Mouse (Mus musculus): Measurements from ENCODE around the gene Mrpl39.

Mrpl39 gene

GRCm38 (mm10) chr16:84767956-84768355 lies 32.4 kb upstream of the Mrpl39 start:
- in situ Hi-C loops (cut with MboI; ENCODE audit: low pct_unique_long_range_greater_than_20kb in 1 of 2, low sequenced_read_pairs in 2 of 2, unreplicated experiment in 1 of 2): no loop called here

GRCm38 (mm10) chr16:84745721-84746306 lies 10.3 kb upstream of the Mrpl39 start:
- in situ Hi-C loops (cut with MboI; ENCODE audit: low pct_unique_long_range_greater_than_20kb in 1 of 2, low sequenced_read_pairs in 2 of 2, unreplicated experiment in 1 of 2): loop anchor here in 1 of 2 experiments (25.0 kb wide), 1 partner anchor 91 kb away; the partner anchor contains the start of genes Atp5j and Gabpa

- in situ Hi-C loops (cut with MboI; ENCODE audit: low pct_unique_long_range_greater_than_20kb in 1 of 2, low sequenced_read_pairs in 2 of 2, unreplicated experiment in 1 of 2): loop anchor here in 1 of 2 experiments (25.0 kb wide), 1 partner anchor 92 kb away; the partner anchor contains the start of genes Atp5j and Gabpa
These were observed 9.4 kb upstream of the Mrpl39 start for GRCm38 (mm10) chr16:84744703-84745490.

GRCm38 (mm10) chr16:84737358-84737757 lies 1.8 kb upstream of the Mrpl39 start:
- in situ Hi-C loops (cut with MboI; ENCODE audit: low pct_unique_long_range_greater_than_20kb in 1 of 2, low sequenced_read_pairs in 2 of 2, unreplicated experiment in 1 of 2): loop anchor here (10.0 to 25.0 kb wide), 2 partner anchors 97 to 100 kb away; partner anchors contain the start of genes Atp5j (in 2 of the 2) and Gabpa (in 2 of the 2)

- in situ Hi-C loops (cut with MboI; ENCODE audit: low pct_unique_long_range_greater_than_20kb in 1 of 2, low sequenced_read_pairs in 2 of 2, unreplicated experiment in 1 of 2): loop anchor here (10.0 to 25.0 kb wide), 2 partner anchors 100 to 103 kb away; partner anchors contain the start of genes Atp5j (in 2 of the 2) and Gabpa (in 2 of the 2)
These were observed 756 bp downstream of the Mrpl39 start for GRCm38 (mm10) chr16:84734806-84735165.

- in situ Hi-C loops (cut with MboI; ENCODE audit: low pct_unique_long_range_greater_than_20kb in 1 of 2, low sequenced_read_pairs in 2 of 2, unreplicated experiment in 1 of 2): no loop called here
These were observed 14.9 kb downstream of the Mrpl39 start for GRCm38 (mm10) chr16:84720670-84721069.

- in situ Hi-C loops (cut with MboI; ENCODE audit: low pct_unique_long_range_greater_than_20kb in 1 of 2, low sequenced_read_pairs in 2 of 2, unreplicated experiment in 1 of 2): no loop called here
These were observed 17.3 kb downstream of the Mrpl39 start for GRCm38 (mm10) chr16:84718250-84718649.

GRCm38 (mm10) chr16:84717618-84718248 lies 17.8 kb downstream of the Mrpl39 start:
- in situ Hi-C loops (cut with MboI; ENCODE audit: low pct_unique_long_range_greater_than_20kb in 1 of 2, low sequenced_read_pairs in 2 of 2, unreplicated experiment in 1 of 2): no loop called here

- in situ Hi-C loops (cut with MboI; ENCODE audit: low pct_unique_long_range_greater_than_20kb in 1 of 2, low sequenced_read_pairs in 2 of 2, unreplicated experiment in 1 of 2): no loop called here
These were observed 18.6 kb downstream of the Mrpl39 start for GRCm38 (mm10) chr16:84716724-84717617.

- in situ Hi-C loops (cut with MboI; ENCODE audit: low pct_unique_long_range_greater_than_20kb in 1 of 2, low sequenced_read_pairs in 2 of 2, unreplicated experiment in 1 of 2): no loop called here
These were observed 19.3 kb downstream of the Mrpl39 start for GRCm38 (mm10) chr16:84716197-84716596.

- in situ Hi-C loops (cut with MboI; ENCODE audit: low pct_unique_long_range_greater_than_20kb in 1 of 2, low sequenced_read_pairs in 2 of 2, unreplicated experiment in 1 of 2): no loop called here
These were observed 20.6 kb downstream of the Mrpl39 start for GRCm38 (mm10) chr16:84714978-84715377.

GRCm38 (mm10) chr16:84713926-84714325 lies 21.6 kb downstream of the Mrpl39 start:
- in situ Hi-C loops (cut with MboI; ENCODE audit: low pct_unique_long_range_greater_than_20kb in 1 of 2, low sequenced_read_pairs in 2 of 2, unreplicated experiment in 1 of 2): no loop called here

GRCm38 (mm10) chr16:84713156-84713555 lies 22.4 kb downstream of the Mrpl39 start:
- in situ Hi-C loops (cut with MboI; ENCODE audit: low pct_unique_long_range_greater_than_20kb in 1 of 2, low sequenced_read_pairs in 2 of 2, unreplicated experiment in 1 of 2): no loop called here

GRCm38 (mm10) chr16:84708649-84709048 lies 26.9 kb downstream of the Mrpl39 start:
- in situ Hi-C loops (cut with MboI; ENCODE audit: low pct_unique_long_range_greater_than_20kb in 1 of 2, low sequenced_read_pairs in 2 of 2, unreplicated experiment in 1 of 2): no loop called here

- in situ Hi-C loops (cut with MboI; ENCODE audit: low pct_unique_long_range_greater_than_20kb in 1 of 2, low sequenced_read_pairs in 2 of 2, unreplicated experiment in 1 of 2): no loop called here
These were observed 27.7 kb downstream of the Mrpl39 start for GRCm38 (mm10) chr16:84707802-84708201.

- in situ Hi-C loops (cut with MboI; ENCODE audit: low pct_unique_long_range_greater_than_20kb in 1 of 2, low sequenced_read_pairs in 2 of 2, unreplicated experiment in 1 of 2): no loop called here
These were observed 29.0 kb downstream of the Mrpl39 start for GRCm38 (mm10) chr16:84706571-84706970.

GRCm38 (mm10) chr16:84705507-84705906 lies 30.0 kb downstream of the Mrpl39 start:
- in situ Hi-C loops (cut with MboI; ENCODE audit: low pct_unique_long_range_greater_than_20kb in 1 of 2, low sequenced_read_pairs in 2 of 2, unreplicated experiment in 1 of 2): no loop called here

- in situ Hi-C loops (cut with MboI; ENCODE audit: low pct_unique_long_range_greater_than_20kb in 1 of 2, low sequenced_read_pairs in 2 of 2, unreplicated experiment in 1 of 2): no loop called here
These were observed 30.8 kb downstream of the Mrpl39 start for GRCm38 (mm10) chr16:84704661-84705240.

All from mouse embryonic stem cell (cell line).